Mouse (Mus musculus) heart, adult 8-10 months (tissue): ENCODE data around the gene Sgo1. TPM values are rescaled to one million over a fixed set of nuclear protein-coding genes. Genes with fewer than 3 reads are reported as not detected.
"Not testable (repeated sequence)": the region's sequence is repeated elsewhere in the genome, so short reads cannot be mapped to it uniquely, and the experiment has no call there.

Source experiments
- DNase-seq: peaks from one replicate; pipeline ENCODE4 v3.0.0; 2022; ENCODE audit warnings: low spot score
- total RNA-seq, 4 experiments: library from RNA; stranded (reverse); gene quantifications; 2 replicates each; pipeline ENCODE4 v1.2.4; 2022

The Sgo1 gene
- under 1 TPM in 2 of 4 experiments, not detected in 2; 0.08 to 0.09 TPM for total RNA-seq

GRCm38 (mm10) chr17:53688877-53689802, at the start of gene Sgo1:
TSS of gene Sgo1 (minus strand) at chr17:53689333.
- peak; percentile 95 for DNase-seq

DNA sequence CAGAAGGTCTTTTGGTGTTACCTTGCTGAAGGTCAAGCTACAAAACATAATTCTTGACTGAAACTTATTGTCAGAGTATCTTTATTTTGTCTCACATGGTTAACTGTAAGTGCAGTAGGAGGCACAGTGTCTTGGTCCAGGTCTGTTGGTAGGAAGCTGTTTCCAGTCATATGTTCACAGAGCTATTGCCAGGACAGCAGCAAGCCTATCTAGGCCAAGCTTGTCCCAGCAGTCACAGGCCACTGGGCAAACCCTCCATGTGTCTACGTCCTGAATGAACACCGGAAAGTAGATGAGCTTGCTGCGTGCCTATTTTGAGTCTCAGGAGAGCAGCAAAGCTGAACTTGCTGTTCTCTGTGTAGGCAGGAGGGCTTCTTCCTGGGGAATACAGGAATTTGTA, 29.8 kb upstream of the Sgo1 start:
- DNase-seq = not testable (repeated sequence)

- DNase-seq = no peak
Measured at GRCm38 (mm10) chr17:53718474-53718873, 29.3 kb upstream of the Sgo1 start.

DNA sequence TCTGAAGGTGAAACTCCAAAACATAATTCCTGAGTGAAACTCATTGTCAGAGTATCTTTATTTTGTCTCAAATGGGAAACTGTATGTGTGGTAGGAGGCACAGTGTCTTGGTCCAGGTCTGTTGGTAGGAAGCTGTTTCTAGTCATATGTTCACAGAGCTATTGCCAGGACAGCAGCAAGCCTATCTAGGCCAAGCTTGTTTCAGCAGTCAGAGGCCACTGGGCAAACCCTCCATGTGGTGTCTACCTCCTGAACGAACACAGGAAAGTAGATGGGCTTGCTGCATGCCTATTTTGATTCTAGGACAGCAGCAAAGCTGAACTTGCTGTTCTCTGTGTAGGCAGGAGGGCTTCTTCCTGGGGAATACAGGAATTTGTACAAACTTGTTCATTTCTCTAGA, 26.0 kb upstream of the Sgo1 start:
- DNase-seq = not testable (repeated sequence)

- DNase-seq = no peak
Measured at GRCm38 (mm10) chr17:53714453-53714852, 25.3 kb upstream of the Sgo1 start.

- not testable (repeated sequence) for DNase-seq
Measured at GRCm38 (mm10) chr17:53697521-53697920, 8.4 kb upstream of the Sgo1 start.

- peak; percentile 34 for DNase-seq
Measured at GRCm38 (mm10) chr17:53694039-53694438, 4.9 kb upstream of the Sgo1 start.

- no peak for DNase-seq
Measured at GRCm38 (mm10) chr17:53689946-53690345, 813 bp upstream of the Sgo1 start.

GRCm38 (mm10) chr17:53688321-53688720, 812 bp downstream of the Sgo1 start:
- no peak for DNase-seq

GRCm38 (mm10) chr17:53678716-53679115, 10.4 kb downstream of the Sgo1 start:
- DNase-seq = no peak

GRCm38 (mm10) chr17:53670453-53670852, 18.7 kb downstream of the Sgo1 start:
- no peak for DNase-seq

DNA sequence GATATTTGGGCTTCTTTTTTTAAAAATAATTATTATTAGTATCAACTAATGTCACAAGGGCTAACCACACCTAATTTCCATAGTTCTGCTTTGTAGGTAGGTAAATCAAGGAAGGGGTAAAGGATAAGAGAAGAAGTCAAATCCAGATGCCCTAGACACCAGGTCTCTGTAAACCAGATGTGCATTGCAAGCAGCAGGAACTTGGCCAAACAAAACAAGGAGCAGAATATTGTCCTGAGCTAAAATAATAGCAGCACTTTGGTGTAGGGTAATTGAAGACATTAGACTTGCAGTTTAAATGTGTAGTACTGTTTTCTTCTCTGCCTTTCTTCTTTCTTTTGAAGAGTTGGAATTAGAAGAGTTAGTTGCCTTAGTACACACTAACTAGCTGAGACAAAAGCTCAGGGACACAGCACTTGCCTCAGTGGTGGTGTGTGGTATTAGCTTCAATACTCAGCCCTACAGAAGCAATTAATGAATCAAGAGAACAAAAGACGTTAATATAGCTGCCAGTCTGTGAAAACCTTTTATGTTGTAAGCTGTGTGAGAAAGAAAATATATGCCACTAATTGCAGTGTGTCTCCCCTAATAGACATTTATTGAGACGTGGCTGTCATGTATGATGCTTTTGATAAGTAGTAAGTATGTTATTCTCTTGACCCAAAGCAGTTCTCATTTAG, 24.3 kb downstream of the Sgo1 start:
- DNase-seq = no peak

GRCm38 (mm10) chr17:53664267-53664666, 24.9 kb downstream of the Sgo1 start:
- DNase-seq = no peak

- DNase-seq = no peak
Measured at GRCm38 (mm10) chr17:53661056-53661840, 27.9 kb downstream of the Sgo1 start.

DNA sequence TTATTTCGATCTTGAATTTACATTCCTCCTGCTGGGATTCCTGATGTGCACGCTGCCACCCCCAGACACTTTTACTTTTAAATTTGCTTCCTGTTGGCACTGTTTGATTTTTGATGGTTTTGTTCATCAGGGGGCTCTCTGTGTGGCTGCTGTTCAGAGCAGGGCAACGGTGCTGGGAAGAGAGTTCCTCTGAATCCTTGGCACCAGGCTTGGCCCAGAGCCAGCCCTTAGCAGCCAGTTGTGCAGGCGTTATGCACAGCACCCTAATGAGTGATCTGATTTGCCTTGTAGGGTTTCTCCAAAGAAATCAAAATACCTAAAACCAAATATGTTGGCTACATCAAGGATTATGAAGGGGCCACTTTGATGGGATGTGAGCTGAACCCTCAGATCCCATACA, 29.4 kb downstream of the Sgo1 start:
- no peak for DNase-seq

- no peak for DNase-seq
Measured at GRCm38 (mm10) chr17:53659230-53659629, 29.9 kb downstream of the Sgo1 start.

- no peak for DNase-seq
Measured at GRCm38 (mm10) chr17:53658668-53659067, 30.5 kb downstream of the Sgo1 start.

GRCm38 (mm10) chr17:53657391-53657790, 31.7 kb downstream of the Sgo1 start:
- not testable (repeated sequence) for DNase-seq

DNA sequence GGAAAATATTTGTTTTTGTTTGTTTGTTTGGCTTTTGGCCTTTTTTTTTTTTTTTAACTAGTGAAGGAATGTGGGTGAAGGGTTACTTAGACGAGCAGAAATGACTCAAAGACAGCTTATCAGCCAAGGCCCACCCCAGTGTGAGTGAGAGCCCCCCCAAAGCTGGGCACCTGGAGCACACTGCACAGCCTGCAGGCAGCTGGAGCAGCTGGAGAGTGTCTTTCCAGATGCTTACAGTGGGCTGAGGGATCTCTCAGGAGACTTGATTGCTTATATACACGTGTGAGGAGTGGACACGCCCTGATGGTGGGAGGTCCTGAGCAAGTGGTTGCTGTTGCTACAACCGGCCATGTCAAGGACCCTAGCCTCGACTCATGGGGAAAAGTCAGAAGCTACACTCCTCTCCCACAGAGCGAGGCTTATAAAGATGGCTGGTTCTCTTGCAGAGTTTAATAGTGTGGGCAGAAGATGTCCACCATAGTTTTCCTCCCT, 32.7 kb downstream of the Sgo1 start:
- no peak for DNase-seq

- DNase-seq = no peak
Measured at GRCm38 (mm10) chr17:53655959-53656358, 33.2 kb downstream of the Sgo1 start.

GRCm38 (mm10) chr17:53655081-53655480, 34.1 kb downstream of the Sgo1 start:
- no peak for DNase-seq

DNA sequence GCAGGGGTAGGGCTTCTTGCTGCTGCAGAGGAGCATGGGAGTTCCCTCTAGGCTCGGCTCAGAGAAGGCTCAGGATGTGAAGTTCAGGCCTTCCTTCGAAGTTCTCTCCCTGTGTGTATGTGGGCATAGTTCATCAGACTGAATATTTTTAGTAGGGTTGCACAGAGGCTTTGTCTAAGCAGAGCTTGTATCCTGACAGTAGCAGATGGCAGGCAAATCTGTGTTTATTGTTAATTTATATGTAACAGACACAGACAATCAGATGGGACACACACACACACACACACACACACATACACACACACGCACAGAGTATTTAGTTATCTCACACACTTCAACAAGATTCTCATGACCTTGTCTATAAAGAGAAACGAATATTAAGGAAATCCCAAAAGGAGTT, 34.5 kb downstream of the Sgo1 start:
- no peak for DNase-seq
